Mouse (Mus musculus) testis, adult 2 months (tissue): Measurements from ENCODE around the gene Sephs1. TPM values are rescaled to one million over a fixed set of nuclear protein-coding genes. Genes with fewer than 3 reads are reported as not detected.
"Not testable (repeated sequence)": the region's sequence is repeated elsewhere in the genome, so short reads cannot be mapped to it uniquely, and the experiment has no call there.

Experiments used
- H3K27ac ChIP-seq: fragments of 200-500 bp; 2 replicates; pipeline ENCODE4 v1.5.1; 2012; ENCODE audit warnings: low read depth, low read length; ENCODE audit not compliant: control insufficient read depth, insufficient read depth
- H3K27me3 ChIP-seq: fragments of 200-500 bp; 2 replicates; pipeline ENCODE4 v1.6.1; 2012; ENCODE audit warnings: mild to moderate bottlenecking, low read length, moderate library complexity; ENCODE audit not compliant: control insufficient read depth, insufficient read depth
- H3K36me3 ChIP-seq: fragments of 200-500 bp; 2 replicates; pipeline ENCODE4 v1.6.1; 2012; ENCODE audit warnings: mild to moderate bottlenecking, low read length; ENCODE audit not compliant: control insufficient read depth, insufficient read depth
- H3K4me1 ChIP-seq: fragments of 200-500 bp; 2 replicates; pipeline ENCODE4 v1.6.1; 2012; ENCODE audit warnings: low read length; ENCODE audit not compliant: control insufficient read depth, insufficient read depth
- H3K4me3 ChIP-seq: fragments of 200-500 bp; 2 replicates; pipeline ENCODE4 v1.5.1; 2012; ENCODE audit warnings: low read depth, mild to moderate bottlenecking, low read length, moderate library complexity, mixed read lengths; ENCODE audit not compliant: control insufficient read depth
- CTCF ChIP-seq: fragments of 200-500 bp; IDR thresholded peaks from 2 replicates; pipeline ENCODE4 v1.5.1; 2012; ENCODE audit warnings: low read depth, mild to moderate bottlenecking, inconsistent platforms, low read length, moderate library complexity; ENCODE audit not compliant: control insufficient read depth, insufficient read depth, insufficient replicate concordance
- POLR2A ChIP-seq: fragments of 200-500 bp; IDR thresholded peaks from 2 replicates; pipeline ENCODE4 v1.6.1; 2012; ENCODE audit warnings: low read depth, mild to moderate bottlenecking, inconsistent platforms, low read length, moderate library complexity; ENCODE audit not compliant: control insufficient read depth
- polyA plus RNA-seq: library from polyadenylated mRNA; depleted of rRNA; stranded (reverse); fragments of >200 nt; gene quantifications from 2 replicates; pipeline ENCODE4 v1.2.3, GENCODE M21; 2012; rRNA removed

Gene Sephs1
- polyA plus RNA-seq, 1 experiment: 5.8 TPM

GRCm38 (mm10) chr2:4940861-4941260, 59.5 kb downstream of the Sephs1 start:
- TF ChIP-seq POLR2A (no peak), CTCF (no peak)
- H3K4me3 ChIP-seq: no peak overlapping the region
- no peak overlapping the region for H3K27ac ChIP-seq
- H3K36me3 ChIP-seq: no peaks in the 10 kb centered on the region
- no peaks in the 10 kb centered on the region for H3K27me3 ChIP-seq
- no peaks in the 10 kb centered on the region for H3K4me1 ChIP-seq

- not testable (repeated sequence) for H3K27me3 ChIP-seq, H3K27ac ChIP-seq, H3K36me3 ChIP-seq, H3K4me3 ChIP-seq, H3K4me1 ChIP-seq
These were observed 68.3 kb downstream of the Sephs1 start for GRCm38 (mm10) chr2:4949691-4950090.

GRCm38 (mm10) chr2:4950986-4951385, 69.6 kb downstream of the Sephs1 start:
- Histone ChIP-seq H3K36me3 (no peaks in the 10 kb centered on the region), H3K27ac (no peak overlapping the region), H3K27me3 (no peaks in the 10 kb centered on the region), H3K4me3 (no peak overlapping the region), H3K4me1 (no peaks in the 10 kb centered on the region)
- TF ChIP-seq CTCF (no peak), POLR2A (no peak)

GRCm38 (mm10) chr2:4954216-4954760, 72.9 kb downstream of the Sephs1 start:
- Histone ChIP-seq H3K4me1 (no peaks in the 10 kb centered on the region), H3K4me3 (no peak overlapping the region), H3K27ac (no peak overlapping the region), H3K36me3 (no peaks in the 10 kb centered on the region), H3K27me3 (no peaks in the 10 kb centered on the region)
- no peak for TF ChIP-seq POLR2A
- TF ChIP-seq CTCF: no peak

- no peak for TF ChIP-seq POLR2A
- TF ChIP-seq CTCF: no peak
- no peaks in the 10 kb centered on the region for H3K4me1 ChIP-seq
- no peak overlapping the region for H3K27ac ChIP-seq
- H3K27me3 ChIP-seq: no peaks in the 10 kb centered on the region
- no peaks in the 10 kb centered on the region for H3K36me3 ChIP-seq
- no peak overlapping the region for H3K4me3 ChIP-seq
These were observed 76.7 kb downstream of the Sephs1 start for GRCm38 (mm10) chr2:4958039-4958438.

Other genes with a start within 250 kb of the Sephs1 start
- 9.2 and 11.1 TPM in 2 replicates for gene Prpf18, start 229.5 kb upstream of the Sephs1 start, polyA plus RNA-seq
- gene Bend7, start 163.7 kb upstream of the Sephs1 start, polyA plus RNA-seq: 0.49 and 0.51 TPM in 2 replicates
- 8.6 and 9.1 TPM in 2 replicates for gene Phyh, start 37.5 kb downstream of the Sephs1 start, polyA plus RNA-seq
- 0.20 TPM in 1 of 2 replicates, not detected in the other for gene Ucma, start 94.6 kb downstream of the Sephs1 start, polyA plus RNA-seq
- gene Mcm10, start 131.2 kb downstream of the Sephs1 start, polyA plus RNA-seq: 4.1 and 4.4 TPM in 2 replicates
- gene Optn, start 182.5 kb downstream of the Sephs1 start, polyA plus RNA-seq: 37.8 and 38.2 TPM in 2 replicates